Mouse (Mus musculus): Measurements from ENCODE around the gene Inmt. TPM values are rescaled to one million over a fixed set of nuclear protein-coding genes. Genes with fewer than 3 reads are reported as not detected.

Gene Inmt
- total RNA-seq, 1 experiment from 2014 or later, result 4.6 TPM

- DNase-seq, result no peak
Measured at GRCm38 (mm10) chr6:55169818-55170217, 5.0 kb downstream of the Inmt start.

- DNase-seq, result peak; percentile 62
Measured at GRCm38 (mm10) chr6:55166777-55167463, 7.9 kb downstream of the Inmt start.

GRCm38 (mm10) chr6:55163046-55163584 is 11.7 kb downstream of the Inmt start:
- DNase-seq, result no peak

- DNase-seq, result no peak
Measured at GRCm38 (mm10) chr6:55161311-55161761, 13.5 kb downstream of the Inmt start.

GRCm38 (mm10) chr6:55159256-55159655 is 15.6 kb downstream of the Inmt start:
- DNase-seq, result no peak

- no peak for DNase-seq
Measured at GRCm38 (mm10) chr6:55152226-55152625, 22.6 kb downstream of the Inmt start.

- DNase-seq, result no peak
Measured at GRCm38 (mm10) chr6:55146138-55146537, 28.7 kb downstream of the Inmt start.

- DNase-seq, result no peak
Measured at GRCm38 (mm10) chr6:55145285-55145684, 29.6 kb downstream of the Inmt start.

- DNase-seq, result no peak
Measured at GRCm38 (mm10) chr6:55138343-55138742, 36.5 kb downstream of the Inmt start.

GRCm38 (mm10) chr6:55133425-55133824 is 41.4 kb downstream of the Inmt start:
- DNase-seq, result no peak

- DNase-seq, result no peak
Measured at GRCm38 (mm10) chr6:55132794-55133193, 42.0 kb downstream of the Inmt start, which contains the start of gene Crhr2. Gene Crhr2 (minus strand): TSS chr6:55133016.

- no peak for DNase-seq
Measured at GRCm38 (mm10) chr6:55131301-55131700, 43.5 kb downstream of the Inmt start.

GRCm38 (mm10) chr6:55130631-55131030 is 44.2 kb downstream of the Inmt start:
- no peak for DNase-seq

GRCm38 (mm10) chr6:55128391-55128790 is 46.5 kb downstream of the Inmt start:
- no peak for DNase-seq

GRCm38 (mm10) chr6:55126576-55126975 is 48.3 kb downstream of the Inmt start:
- DNase-seq, result no peak

GRCm38 (mm10) chr6:55123056-55123455 is 51.8 kb downstream of the Inmt start:
- DNase-seq, result no peak

Other genes with a start within 250 kb of the Inmt start
- 9.5 and 10.5 TPM in 2 replicates for gene Nod1, start 202.4 kb downstream of the Inmt start, total RNA-seq (2021)
- gene Ggct, start 182.1 kb downstream of the Inmt start, total RNA-seq (2021), result 7.2 and 7.4 TPM in 2 replicates
- 81.7 and 85.7 TPM in 2 replicates for gene Gars, start 137.0 kb downstream of the Inmt start, total RNA-seq (2021)
- gene Crhr2, start 42.0 kb downstream of the Inmt start, total RNA-seq (2021), result not detected in 2 replicates
- 6.0 and 6.2 TPM in 2 replicates for gene Mindy4, start 28.3 kb upstream of the Inmt start, total RNA-seq (2021)
- 34.6 and 48.9 TPM in 2 replicates for gene Aqp1, start 161.4 kb upstream of the Inmt start, total RNA-seq (2021)
- not detected in 2 replicates for gene Ghrhr, start 201.3 kb upstream of the Inmt start, total RNA-seq (2021)